Mouse (Mus musculus) activated CD4-positive, CD25-positive, alpha-beta regulatory T cell (primary cell): ENCODE data around the gene Nupr1. TPM values are rescaled to one million over a fixed set of nuclear protein-coding genes. Genes with fewer than 3 reads are reported as not detected.

Experiments
- polyA plus RNA-seq, 2 experiments: library from polyadenylated mRNA; unstranded; fragments of 100-300 nt; shearing (Covaris generic); gene quantifications; one replicate each; pipeline ENCODE4 v1.2.1; 2017

Gene Nupr1
- polyA plus RNA-seq: 1 to 10 TPM in 1 of 2 experiments, not detected in 1; 1.3 TPM

DNA sequence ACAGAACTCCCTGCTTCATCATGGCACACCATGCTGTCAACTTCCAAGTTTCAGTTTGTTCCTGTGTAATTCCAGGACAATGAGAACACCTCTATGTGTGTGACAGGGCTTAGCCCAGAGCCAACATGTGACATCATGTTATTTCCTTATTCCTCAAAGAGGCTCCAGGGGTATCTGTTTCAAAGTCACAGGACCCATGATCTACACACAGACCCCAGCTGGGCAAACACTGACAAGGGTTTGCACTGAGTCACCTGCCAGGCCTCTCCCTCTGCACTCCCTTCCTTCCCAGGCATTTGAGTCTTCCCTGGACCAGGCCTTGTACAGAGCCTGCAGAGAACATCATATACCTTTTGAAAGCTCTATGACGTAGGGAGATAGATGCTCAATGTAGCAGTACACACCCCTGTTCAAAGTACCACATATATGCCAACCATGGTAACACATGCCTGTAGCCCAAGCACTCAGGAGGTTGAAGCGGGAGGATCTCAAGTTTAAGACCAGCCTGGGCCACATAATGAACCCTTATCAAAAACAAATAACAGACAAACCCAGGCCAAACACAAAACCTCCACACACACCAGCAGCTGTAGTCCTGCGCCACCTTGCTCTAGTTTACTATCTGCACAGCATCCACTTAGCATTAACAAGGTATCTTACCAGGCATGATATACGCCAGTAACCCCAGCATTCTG, at the start of gene Nupr1:
Gene Nupr1, minus strand, starts transcription at position 38 of the 695 bp plus-strand sequence.

DNA sequence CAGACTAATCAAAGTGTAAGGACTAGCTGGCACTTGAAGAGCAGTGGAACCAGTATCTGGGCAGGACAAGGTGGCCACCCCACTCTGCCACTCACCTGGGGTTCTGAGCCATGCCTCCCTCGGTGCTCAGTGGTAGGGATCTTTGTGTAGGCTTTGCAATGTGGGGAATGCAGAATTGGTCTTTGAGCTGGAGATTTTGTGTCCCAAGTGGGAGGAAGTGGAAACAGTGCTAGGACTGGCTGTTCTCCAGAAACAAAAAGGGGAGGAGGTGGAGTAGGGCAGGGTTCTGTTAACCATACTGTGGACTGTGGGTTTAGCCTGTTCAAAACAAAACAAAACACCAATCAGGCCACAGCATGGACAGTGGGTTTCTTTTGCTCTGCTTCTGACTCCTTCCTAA, 45.5 kb upstream of the Nupr1 start, which contains the start of gene Sult1a1:
Gene Sult1a1, minus strand, starts transcription at position 226 of the 400 bp plus-strand sequence.

DNA sequence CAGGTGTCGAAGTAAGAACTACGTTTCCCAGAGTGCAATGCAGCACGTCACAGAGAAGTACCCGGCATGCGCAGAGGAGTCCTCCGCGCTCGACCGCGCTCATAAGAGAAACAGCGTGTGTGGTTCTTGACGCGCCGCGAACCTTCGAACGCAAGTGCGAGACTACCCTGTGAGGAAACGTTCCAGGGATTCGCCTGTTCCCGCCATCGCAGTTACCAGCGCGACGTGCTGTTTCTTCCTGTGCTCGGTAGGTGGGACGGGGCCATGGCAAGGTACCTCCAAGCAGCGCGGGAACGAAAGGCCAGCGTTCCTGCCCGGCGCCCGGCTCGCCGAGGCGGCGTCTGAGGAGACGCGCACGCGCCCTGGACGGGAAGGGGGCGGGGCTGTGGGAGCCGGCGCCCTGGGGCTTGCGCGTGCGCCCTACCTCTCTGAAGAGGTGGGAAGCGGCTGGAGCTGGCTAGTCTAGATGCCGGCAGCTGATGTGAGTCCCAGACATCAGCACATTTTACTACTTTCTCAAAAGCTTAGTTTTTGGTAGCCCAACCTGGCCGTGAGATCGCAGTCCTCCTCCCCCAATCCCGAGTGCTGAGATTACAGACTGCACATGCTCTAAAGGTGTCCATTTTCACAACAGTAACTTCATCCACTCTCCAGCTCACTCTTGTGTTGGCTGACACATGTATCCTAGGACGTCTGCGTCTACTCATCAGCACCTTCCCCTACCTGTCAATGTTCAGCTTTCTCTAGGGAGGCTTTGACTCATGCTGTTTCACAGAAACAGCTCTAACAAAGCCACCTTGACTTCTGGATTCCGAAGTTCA, 18.8 kb upstream of the Nupr1 start, which contains the start of gene Sgf29:
Gene Sgf29, plus strand, starts transcription at position 79 of the 821 bp plus-strand sequence.

DNA sequence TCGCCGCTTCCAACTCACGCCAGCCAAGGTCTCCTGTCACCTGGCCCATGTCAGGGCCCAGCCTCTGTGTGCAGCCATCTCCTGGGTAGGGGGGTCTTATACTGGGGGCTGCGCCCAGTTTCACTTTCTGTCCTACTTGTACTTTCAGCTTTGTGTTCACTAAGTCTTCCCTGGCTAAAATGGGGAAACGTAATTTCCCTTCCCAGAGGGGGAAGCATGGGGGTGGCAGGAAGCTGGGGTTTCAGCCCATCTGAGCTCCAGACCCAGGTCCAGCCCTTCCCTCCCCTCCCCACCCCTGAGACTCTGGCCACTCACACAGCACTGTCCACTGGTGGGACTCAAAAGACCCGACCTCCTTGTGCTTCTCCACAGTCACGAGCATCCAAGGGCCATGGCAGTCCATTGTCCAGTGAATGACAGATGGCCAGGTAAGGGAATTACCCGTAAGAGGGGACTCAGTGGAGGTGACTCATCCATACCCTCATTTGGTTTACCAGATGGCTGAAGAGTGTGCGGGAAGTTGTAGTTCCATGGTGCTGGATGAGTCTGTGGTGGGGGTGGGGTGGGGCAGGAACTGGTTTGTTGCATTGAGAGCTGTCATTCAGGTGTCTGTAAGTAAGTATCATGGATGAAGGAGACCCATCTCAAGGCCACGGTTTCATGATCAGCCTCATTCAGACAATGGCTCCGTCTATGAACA, 35.6 kb downstream of the Nupr1 start, which contains the start of gene Il27:
Gene Il27, minus strand, starts transcription at position 80 of the 700 bp plus-strand sequence.

DNA sequence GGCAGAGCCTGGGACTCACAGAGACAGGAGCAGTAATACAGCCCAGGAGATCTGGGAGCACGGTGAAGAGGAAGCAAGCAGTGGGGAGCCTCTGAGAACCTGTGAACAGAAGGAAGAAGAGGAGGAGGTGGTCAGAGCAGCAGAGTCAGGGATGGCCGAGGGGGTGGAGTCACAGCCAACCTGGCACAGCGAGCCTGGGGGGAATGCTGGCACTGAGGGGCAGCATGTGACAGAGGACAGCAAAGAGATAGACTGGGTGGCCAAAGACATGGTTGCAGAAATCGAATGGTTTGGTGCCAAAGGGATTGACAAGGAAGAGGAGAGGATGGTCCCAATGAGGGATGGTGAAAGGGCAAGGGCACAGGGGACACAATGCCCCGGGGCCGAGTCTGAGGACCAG, 44.9 kb downstream of the Nupr1 start, which contains the start of gene Cln3:
Gene Cln3, minus strand, starts transcription at position 101 of the 400 bp plus-strand sequence.

DNA sequence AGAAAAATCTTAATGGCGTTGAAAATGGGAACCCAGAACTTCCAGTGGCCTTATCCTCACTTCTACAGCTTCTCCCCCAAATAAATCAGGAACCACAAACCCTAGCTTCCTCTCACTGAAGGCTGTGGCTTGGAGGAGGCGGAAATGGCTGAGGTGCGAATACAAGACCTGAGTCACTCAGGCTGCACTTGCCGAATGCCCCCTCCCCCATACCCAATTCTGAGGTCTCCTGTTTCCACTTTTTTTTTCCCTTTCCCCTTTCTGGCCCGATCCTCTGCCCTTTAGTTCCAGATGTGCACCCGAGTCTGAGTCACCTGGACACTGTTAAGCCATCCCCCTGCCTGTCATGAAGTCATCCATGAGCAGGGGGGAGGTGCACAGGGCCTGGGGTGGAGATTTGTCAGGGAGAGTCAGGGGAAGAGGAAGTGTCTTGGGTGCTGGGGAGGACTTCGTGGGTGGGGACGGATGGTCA, 46.1 kb downstream of the Nupr1 start, which contains the start of gene Apobr:
Gene Apobr, plus strand, starts transcription at position 437 of the 472 bp plus-strand sequence.

Other genes with a start within 250 kb of the Nupr1 start
- 1 to 10 TPM; 4.7 to 6.0 TPM for gene Nfatc2ip, start 234.1 kb downstream of the Nupr1 start, polyA plus RNA-seq
- gene Cd19, start 216.0 kb downstream of the Nupr1 start, polyA plus RNA-seq: 1 to 10 TPM; 2.7 to 6.1 TPM
- gene Rabep2, start 202.1 kb downstream of the Nupr1 start, polyA plus RNA-seq: 10 to 100 TPM; 43.4 to 61.1 TPM
- gene Atp2a1, start 167.8 kb downstream of the Nupr1 start, polyA plus RNA-seq: under 1 TPM; 0.60 to 0.97 TPM
- gene Sh2b1, start 155.4 kb downstream of the Nupr1 start, polyA plus RNA-seq: 10 to 100 TPM; 36.2 to 52.7 TPM
- gene Tufm, start 143.5 kb downstream of the Nupr1 start, polyA plus RNA-seq: 100 to 1,000 TPM in 1 of 2 experiments, 10 to 100 TPM in 1; 97.6 to 106 TPM
- gene Atxn2l, start 127.4 kb downstream of the Nupr1 start, polyA plus RNA-seq: 100 to 1,000 TPM in 1 of 2 experiments, 10 to 100 TPM in 1; 94.3 to 103 TPM
- gene Eif3c, start 64.5 kb downstream of the Nupr1 start, polyA plus RNA-seq: 100 to 1,000 TPM; 180 to 184 TPM
- 1 to 10 TPM in 1 of 2 experiments, under 1 TPM in 1; 0.98 to 4.1 TPM for gene Apobr, start 45.9 kb downstream of the Nupr1 start, polyA plus RNA-seq
- 100 to 1,000 TPM in 1 of 2 experiments, 10 to 100 TPM in 1; 50.3 to 115 TPM for gene Cln3, start 45.0 kb downstream of the Nupr1 start, polyA plus RNA-seq
- gene Il27, start 35.9 kb downstream of the Nupr1 start, polyA plus RNA-seq: under 1 TPM in 1 of 2 experiments, not detected in 1; 0.17 TPM
- 10 to 100 TPM; 83.9 to 89.3 TPM for gene Sgf29, start 18.4 kb upstream of the Nupr1 start, polyA plus RNA-seq
- 1 to 10 TPM in 1 of 2 experiments, under 1 TPM in 1; 0.76 to 1.8 TPM for gene Sult1a1, start 45.6 kb upstream of the Nupr1 start, polyA plus RNA-seq
- gene Bola2, start 64.5 kb upstream of the Nupr1 start, polyA plus RNA-seq: 100 to 1,000 TPM; 111 to 133 TPM
- 10 to 100 TPM in 1 of 2 experiments, 1 to 10 TPM in 1; 7.1 to 13.5 TPM for gene Slx1b, start 64.9 kb upstream of the Nupr1 start, polyA plus RNA-seq
- 1,000 to 10,000 TPM; 3,096 to 3,488 TPM for gene Coro1a, start 76.9 kb upstream of the Nupr1 start, polyA plus RNA-seq
- 10 to 100 TPM; 30.7 to 33.6 TPM for gene Mapk3, start 128.7 kb upstream of the Nupr1 start, polyA plus RNA-seq
- gene Gdpd3, start 135.5 kb upstream of the Nupr1 start, polyA plus RNA-seq: 1 to 10 TPM in 1 of 2 experiments, under 1 TPM in 1; 0.94 to 3.4 TPM
- gene Ypel3, start 146.1 kb upstream of the Nupr1 start, polyA plus RNA-seq: 100 to 1,000 TPM; 529 to 591 TPM
- 1 to 10 TPM; 1.9 to 4.1 TPM for gene Tbx6, start 150.6 kb upstream of the Nupr1 start, polyA plus RNA-seq
- 100 to 1,000 TPM; 387 to 443 TPM for gene Ppp4c, start 161.6 kb upstream of the Nupr1 start, polyA plus RNA-seq
- gene Fam57b, start 166.8 kb upstream of the Nupr1 start, polyA plus RNA-seq: not detected
- not detected for gene 4930451I11Rik, start 200.8 kb upstream of the Nupr1 start, polyA plus RNA-seq
- gene Doc2a, start 216.6 kb upstream of the Nupr1 start, polyA plus RNA-seq: not detected
- gene Hirip3, start 231.1 kb upstream of the Nupr1 start, polyA plus RNA-seq: 10 to 100 TPM; 10.5 to 16.6 TPM
- gene Ino80e, start 231.5 kb upstream of the Nupr1 start, polyA plus RNA-seq: 10 to 100 TPM; 83.5 to 86.5 TPM